ENCODE assay signal across 15 mouse cellular contexts in genomic region chr2:165096367-165096766, GRCm38 (mm10). TPM values are rescaled to one million over a fixed set of nuclear protein-coding genes. Genes with fewer than 3 reads are reported as not detected.
DNase-seq lines count a peak whose midpoint lies in the region; ATAC-seq lines count a peak whose summit lies in the region.
"Had no signal": no experiment of that assay in that cellular context is flagged by ENCODE, and none has a peak within 500 bp of the region (broad histone marks: within the 10 kb centered on the region; RNA-seq: fewer than 3 reads in every experiment).

No protein-coding gene starts in this region.

- 11% methylated on average over 10 of the region's 10 CpGs for WGBS in forebrain, embryonic 12.5 days
- WGBS in hindbrain, embryonic 16.5 days = 15% methylated on average over 10 of the region's 10 CpGs
- WGBS in neural tube, embryonic 11.5 days = 16% methylated on average over 10 of the region's 10 CpGs

- H3K27ac ChIP-seq in forebrain, embryonic 12.5 days = peak overlapping the region; percentile 75
- H3K27ac ChIP-seq in hindbrain, embryonic 16.5 days (ENCODE audit: low read depth, low read length) = no peak overlapping the region
- no peak overlapping the region for H3K27ac ChIP-seq in neural tube, embryonic 11.5 days (ENCODE audit: low read depth, low read length)
- H3K27ac ChIP-seq: lung, embryonic 15.5 days had no signal

- no peak overlapping the region for H3K4me3 ChIP-seq in forebrain, embryonic 12.5 days (replicated peaks)
- no peak overlapping the region for H3K4me3 ChIP-seq in hindbrain, embryonic 16.5 days (ENCODE audit: low read length)
- no peak overlapping the region for H3K4me3 ChIP-seq in neural tube, embryonic 11.5 days (ENCODE audit: low read depth, low read length)
- H3K4me3 ChIP-seq: lung, embryonic 15.5 days had no signal

- peaks cover 67% of the 10 kb centered on the region for H3K27me3 ChIP-seq in forebrain, embryonic 12.5 days
- H3K27me3 ChIP-seq in hindbrain, embryonic 16.5 days (replicated peaks; ENCODE audit: control insufficient read depth, insufficient read depth, low read length) = peaks cover 5% of the 10 kb centered on the region
- H3K27me3 ChIP-seq in neural tube, embryonic 11.5 days (ENCODE audit: control insufficient read depth, insufficient read depth, low read length) = peaks cover 10% of the 10 kb centered on the region; the same call in 1 of the 2 replicates

- H3K36me3 ChIP-seq in forebrain, embryonic 12.5 days (replicated peaks) = no peaks in the 10 kb centered on the region
- no peaks in the 10 kb centered on the region for H3K36me3 ChIP-seq in hindbrain, embryonic 16.5 days (ENCODE audit: control insufficient read depth, insufficient read depth, low read length)
- H3K36me3 ChIP-seq in neural tube, embryonic 11.5 days (ENCODE audit: control insufficient read depth, insufficient read depth, low read length) = no peaks in the 10 kb centered on the region
- H3K36me3 ChIP-seq: lung, embryonic 15.5 days had no signal

- no peaks in the 10 kb centered on the region for H3K9me3 ChIP-seq in forebrain, embryonic 12.5 days
- no peaks in the 10 kb centered on the region for H3K9me3 ChIP-seq in hindbrain, embryonic 16.5 days (ENCODE audit: control insufficient read depth, low read length)
- no peaks in the 10 kb centered on the region for H3K9me3 ChIP-seq in neural tube, embryonic 11.5 days (ENCODE audit: control insufficient read depth, low read length)
- H3K9me3 ChIP-seq: lung, embryonic 15.5 days had no signal

- peaks cover 49% of the 10 kb centered on the region for H3K4me1 ChIP-seq in forebrain, embryonic 12.5 days
- H3K4me1 ChIP-seq in hindbrain, embryonic 16.5 days (ENCODE audit: control insufficient read depth, insufficient read depth, low read depth, low read length) = peaks cover 8% of the 10 kb centered on the region
- 0 out of 2 replicates have a peak, but pooled peaks cover 2% of the 10 kb centered on the region for H3K4me1 ChIP-seq in neural tube, embryonic 11.5 days (ENCODE audit: control insufficient read depth, insufficient read depth, low read length)
- H3K4me1 ChIP-seq: lung, embryonic 15.5 days had no signal

- ATAC-seq in forebrain, embryonic 12.5 days (ENCODE audit: low FRiP score) = peak; percentile 69
- ATAC-seq in hindbrain, embryonic 16.5 days = peak; percentile 40; the same call in 1 of the 2 replicates
- peak; percentile 45; the same call in 1 of the 2 replicates for ATAC-seq in neural tube, embryonic 11.5 days (ENCODE audit: insufficient read depth, low FRiP score, low TSS enrichment)

- no peak overlapping the region for H3K9ac ChIP-seq in forebrain, embryonic 12.5 days
- H3K9ac ChIP-seq in hindbrain, embryonic 16.5 days (ENCODE audit: low read depth, low read length) = no peak overlapping the region
- no peak overlapping the region for H3K9ac ChIP-seq in neural tube, embryonic 11.5 days (ENCODE audit: low read length)
- H3K9ac ChIP-seq: lung, embryonic 15.5 days had no signal

- H3K4me2 ChIP-seq in forebrain, embryonic 12.5 days = no peak overlapping the region
- H3K4me2 ChIP-seq in hindbrain, embryonic 16.5 days (ENCODE audit: low read length) = no peak overlapping the region
- no peak overlapping the region for H3K4me2 ChIP-seq in neural tube, embryonic 11.5 days (ENCODE audit: low read depth)
- H3K4me2 ChIP-seq: lung, embryonic 15.5 days had no signal

- DNase-seq in embryo, embryonic 9.5 days (ENCODE audit: extremely low spot score) = peak; percentile 28
- DNase-seq in neural tube, embryonic 11.5 days (ENCODE audit: low spot score) = peak; percentile 65
- DNase-seq in urinary bladder, postnatal 36 days (ENCODE audit: low spot score in 2 of 2) = no peak
- DNase-seq in heart, adult 11 months = no peak
- DNase-seq in ovary, postnatal 10 days (ENCODE audit: low spot score) = no peak
- DNase-seq: adrenal gland, postnatal 25 days; cerebellum, adult 18-20 months; gastrocnemius, postnatal 25 days; heart, postnatal 14 days; kidney, adult 18-20 months; thymus, adult 18-20 months had no signal

RNA-seq across cellular contexts. Expression of gene 1700025C18Rik, which starts 5.8 kb away (rescaled TPM):
- polyA plus RNA-seq in forebrain, embryonic 12.5 days (2016; fragmentation: Nextera tagmentation; extraction: Ambion mirVana) = not detected in 2 replicates
- polyA plus RNA-seq in hindbrain, embryonic 16.5 days (2015; fragmentation: Nextera tagmentation; extraction: Ambion mirVana) = not detected in 2 replicates
- not detected in 2 replicates for polyA plus RNA-seq in neural tube, embryonic 11.5 days (2014; fragmentation: Nextera tagmentation; extraction: Ambion mirVana)
- polyA plus RNA-seq: limb, embryonic 14.5 days; lung, embryonic 15.5 days had no signal

RNA-seq across cellular contexts. Expression of gene Cd40, which starts 40.9 kb away (rescaled TPM):
- 2.7 and 4.8 TPM in 2 replicates for polyA plus RNA-seq in forebrain, embryonic 12.5 days (2016; fragmentation: Nextera tagmentation; extraction: Ambion mirVana)
- polyA plus RNA-seq in hindbrain, embryonic 16.5 days (2015; fragmentation: Nextera tagmentation; extraction: Ambion mirVana) = 6.1 and 7.9 TPM in 2 replicates
- polyA plus RNA-seq in neural tube, embryonic 11.5 days (2014; fragmentation: Nextera tagmentation; extraction: Ambion mirVana) = 8.5 and 8.9 TPM in 2 replicates

Comparison
In these comparisons a context has a peak if more than half of its experiments do, and no peak if none do; other contexts are left out.
1. DNase-seq: peak in embryo, embryonic 9.5 days (single experiment) and neural tube, embryonic 11.5 days (single experiment); none in urinary bladder, postnatal 36 days (0 of 2), heart, adult 11 months (single experiment) and ovary, postnatal 10 days (single experiment).
2. Peak in every context shown above with its lines, with median percentiles within 50 percentile points of each other: ATAC-seq.